Mouse (Mus musculus) stomach, postnatal 0 days (tissue): ENCODE measurements around the gene Ctps. TPM values are rescaled to one million over a fixed set of nuclear protein-coding genes. Genes with fewer than 3 reads are reported as not detected.

Source experiments
- ATAC-seq: fragments of 200-750 bp; cut with Nextera tagmentation; 2 replicates; pipeline ENCODE4 v1.8.0; 2017; ENCODE audit not compliant: low FRiP score, low TSS enrichment
- DNase-seq: peaks from one replicate; pipeline ENCODE4 v3.0.0-alpha.2; 2016; ENCODE audit warnings: low spot score
- H3K27ac ChIP-seq: fragments of 300-500 bp; sonication (generic); replicated peaks from 2 replicates; pipeline ENCODE4 v1.5.1; 2014; ENCODE audit warnings: mild to moderate bottlenecking, control low read depth
- H3K27me3 ChIP-seq: fragments of 300-500 bp; sonication (generic); 2 replicates; pipeline ENCODE4 v1.6.1; 2014; ENCODE audit warnings: low read length; ENCODE audit not compliant: control insufficient read depth, insufficient read depth
- H3K36me3 ChIP-seq: fragments of 300-500 bp; sonication (generic); 2 replicates; pipeline ENCODE4 v1.6.1; 2014; ENCODE audit warnings: low read length, mixed read lengths; ENCODE audit not compliant: control insufficient read depth, insufficient read depth
- H3K4me1 ChIP-seq: fragments of 300-500 bp; sonication (generic); replicated peaks from 2 replicates; pipeline ENCODE4 v1.6.1; 2014; ENCODE audit warnings: antibody characterized with exemption; ENCODE audit not compliant: control insufficient read depth, insufficient read depth
- H3K4me2 ChIP-seq: fragments of 300-500 bp; sonication (generic); replicated peaks from 2 replicates; pipeline ENCODE4 v1.6.1; 2014; ENCODE audit warnings: low read depth, mild to moderate bottlenecking, control low read depth, moderate library complexity
- H3K4me3 ChIP-seq: fragments of 300-500 bp; sonication (generic); 2 replicates; pipeline ENCODE4 v1.5.1; 2014; ENCODE audit warnings: low read depth, low read length, control low read depth
- H3K9ac ChIP-seq: fragments of 300-500 bp; sonication (generic); 2 replicates; pipeline ENCODE4 v1.6.1; 2014; ENCODE audit warnings: mild to moderate bottlenecking, low read length, control low read depth, mixed read lengths
- H3K9me3 ChIP-seq: fragments of 300-500 bp; sonication (generic); 2 replicates; pipeline ENCODE4 v1.6.1; 2016; ENCODE audit warnings: low read length; ENCODE audit not compliant: control insufficient read depth
- CTCF ChIP-seq: IDR thresholded peaks from 2 replicates; pipeline ENCODE4 v1.5.1; 2016; ENCODE audit warnings: antibody characterized with exemption, low read depth, mild to moderate bottlenecking, moderate library complexity
- EP300 ChIP-seq: optimal IDR thresholded peaks from 2 replicates; pipeline ENCODE3; 2016; ENCODE audit warnings: antibody characterized with exemption
- WGBS: fragments of 180-500 bp; shearing (Covaris S2); extraction: QIAGEN DNeasy Blood & Tissue Kit; methylation state at CpG from one replicate; pipeline ENCODE4 v1.1.7; 2014; 5-methylcytosine and 5-hydroxymethylcytosine counted together
- polyA plus RNA-seq: library from polyadenylated mRNA; unstranded; fragments of >200 nt; fragmentation: Nextera tagmentation; extraction: Ambion mirVana; gene quantifications from 2 replicates; pipeline ENCODE4 v1.2.1, GENCODE M21; 2015

Gene Ctps
- polyA plus RNA-seq, 1 experiment from 2014 or later: 34.1 TPM

DNA sequence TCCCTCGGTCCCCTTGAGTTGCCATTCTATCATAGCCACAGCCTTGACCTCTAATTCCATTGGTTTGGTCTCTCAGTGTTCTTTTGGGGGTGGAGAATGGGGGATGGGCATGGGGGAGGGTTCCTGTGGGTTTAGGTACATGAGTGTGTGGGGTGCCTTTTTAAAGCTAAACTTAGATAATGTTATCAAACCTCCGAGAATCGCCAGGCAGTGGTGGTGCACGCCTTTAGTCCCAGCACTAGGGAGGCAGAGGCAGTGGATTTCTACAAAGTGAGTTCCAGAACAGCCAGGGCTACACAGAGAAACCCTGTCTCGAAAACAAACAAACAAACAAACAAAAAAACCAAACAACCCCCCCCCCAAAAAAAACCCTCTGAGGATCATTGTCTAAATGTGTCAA lies 10.8 kb upstream of the Ctps start:
- H3K9ac ChIP-seq: no peak overlapping the region
- ATAC-seq (no peak), DNase-seq (no peak)
- no peak overlapping the region for H3K27ac ChIP-seq
- WGBS: 67% methylated on average over 5 of the region's 5 CpGs
- no peaks in the 10 kb centered on the region for H3K27me3 ChIP-seq
- no peak overlapping the region for H3K4me2 ChIP-seq
- no peaks in the 10 kb centered on the region for H3K9me3 ChIP-seq
- TF ChIP-seq EP300: no peak
- TF ChIP-seq CTCF: no peak
- no peaks in the 10 kb centered on the region for H3K4me1 ChIP-seq
- no peak overlapping the region for H3K4me3 ChIP-seq
- H3K36me3 ChIP-seq: no peaks in the 10 kb centered on the region

DNA sequence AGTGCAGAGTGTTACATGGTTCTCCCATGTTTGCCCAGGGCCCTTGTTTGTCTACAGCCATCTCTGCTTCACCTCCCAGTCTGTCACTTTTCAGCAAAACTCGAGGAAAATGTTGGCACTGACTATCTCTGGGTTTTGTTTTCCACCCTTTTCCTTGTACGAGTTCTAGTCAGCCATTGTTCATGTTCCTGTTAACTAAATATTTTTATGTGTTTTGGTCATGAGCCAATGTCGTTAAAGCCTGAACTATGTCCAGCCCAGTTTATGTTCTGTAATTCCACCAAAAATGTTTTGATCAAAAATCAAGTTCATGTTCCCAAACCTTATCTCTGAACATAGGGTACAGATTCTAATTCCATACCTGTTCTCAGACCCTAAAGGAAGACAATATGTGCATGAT lies 1.6 kb upstream of the Ctps start:
- TF ChIP-seq CTCF: no peak
- no peak for TF ChIP-seq EP300
- DNase-seq (no peak), ATAC-seq (no peak)
- H3K4me3 ChIP-seq: no peak overlapping the region
- WGBS: 24% methylated on average over 3 of the region's 3 CpGs
- H3K4me1 ChIP-seq: peaks cover 7% of the 10 kb centered on the region; the same call in 1 of the 2 replicates
- H3K9me3 ChIP-seq: no peaks in the 10 kb centered on the region
- H3K9ac ChIP-seq: no peak overlapping the region
- H3K36me3 ChIP-seq: no peaks in the 10 kb centered on the region
- peak overlapping the region; percentile 49 for H3K27ac ChIP-seq
- H3K27me3 ChIP-seq: no peaks in the 10 kb centered on the region
- H3K4me2 ChIP-seq: no peak overlapping the region

DNA sequence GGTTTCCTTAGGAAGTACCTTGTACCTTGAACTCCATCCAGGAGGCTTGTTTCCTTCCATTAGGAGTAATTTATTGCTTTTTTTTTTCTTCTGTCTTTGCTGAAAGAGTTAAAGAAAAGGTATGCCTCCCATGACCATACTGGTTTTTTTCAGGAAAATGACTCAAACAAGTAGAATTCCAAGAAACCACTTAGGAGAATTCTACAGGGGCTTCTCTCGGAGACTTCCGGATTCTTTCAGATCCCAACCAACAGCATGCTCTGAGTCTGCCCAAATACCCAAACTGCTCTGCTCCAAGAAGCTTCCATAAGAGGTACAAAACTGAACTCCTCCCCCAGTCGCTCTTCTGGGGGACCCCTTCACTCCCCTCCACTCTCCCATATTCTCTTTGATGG lies 991 bp upstream of the Ctps start:
- no peaks in the 10 kb centered on the region for H3K9me3 ChIP-seq
- peaks cover 7% of the 10 kb centered on the region; the same call in 1 of the 2 replicates for H3K4me1 ChIP-seq
- no peak for DNase-seq
- H3K4me3 ChIP-seq: no peak overlapping the region
- no peak overlapping the region for H3K9ac ChIP-seq
- peak overlapping the region; percentile 95 for H3K27ac ChIP-seq
- H3K36me3 ChIP-seq: no peaks in the 10 kb centered on the region
- peak overlapping the region; percentile 93 for H3K4me2 ChIP-seq
- no peak for TF ChIP-seq CTCF
- TF ChIP-seq EP300: no peak
- WGBS: 57% methylated on average over 3 of the region's 3 CpGs
- no peak for ATAC-seq
- H3K27me3 ChIP-seq: no peaks in the 10 kb centered on the region

DNA sequence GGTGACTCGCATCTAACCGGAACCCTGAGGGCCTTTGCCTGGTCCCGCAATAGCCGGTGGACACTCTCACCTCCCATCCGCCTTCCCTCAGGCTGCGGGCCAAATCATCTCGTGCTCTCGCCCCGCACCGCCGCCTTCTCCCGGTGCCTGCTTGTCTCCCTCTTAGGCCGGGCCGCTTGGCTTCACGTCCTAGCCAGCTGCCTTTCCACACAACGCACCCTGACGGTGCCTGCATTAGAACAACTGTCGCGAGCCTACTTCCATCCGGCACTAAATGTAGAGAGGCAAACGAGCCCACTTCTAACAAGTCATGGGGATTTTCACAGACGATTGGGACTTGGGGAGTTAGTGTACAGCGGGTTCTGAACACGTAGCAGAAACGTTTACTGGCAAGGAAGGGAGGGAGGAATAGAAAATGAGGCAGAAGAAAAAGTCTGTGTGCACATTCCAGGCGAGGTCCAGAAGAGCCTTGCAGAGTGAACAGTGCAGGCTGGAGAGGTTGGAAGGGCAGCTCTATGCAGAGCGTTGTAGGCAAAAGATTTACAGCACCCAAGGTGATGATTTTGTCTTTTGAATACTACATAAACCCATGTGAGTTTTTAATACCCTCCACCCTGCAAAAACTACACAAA lies 478 bp upstream of the Ctps start:
- peaks cover 7% of the 10 kb centered on the region; the same call in 1 of the 2 replicates for H3K4me1 ChIP-seq
- peak overlapping the region; percentile 68 for H3K4me3 ChIP-seq
- H3K36me3 ChIP-seq: no peaks in the 10 kb centered on the region
- H3K4me2 ChIP-seq: peak overlapping the region; percentile 93
- TF ChIP-seq EP300 (no peak), CTCF (no peak)
- H3K27ac ChIP-seq: peak overlapping the region; percentile 95
- peak overlapping the region; percentile 83 for H3K9ac ChIP-seq
- H3K9me3 ChIP-seq: no peaks in the 10 kb centered on the region
- H3K27me3 ChIP-seq: no peaks in the 10 kb centered on the region
- ATAC-seq (peak; percentile 51), DNase-seq (no peak)
- WGBS: 2% methylated on average over 27 of the region's 27 CpGs

DNA sequence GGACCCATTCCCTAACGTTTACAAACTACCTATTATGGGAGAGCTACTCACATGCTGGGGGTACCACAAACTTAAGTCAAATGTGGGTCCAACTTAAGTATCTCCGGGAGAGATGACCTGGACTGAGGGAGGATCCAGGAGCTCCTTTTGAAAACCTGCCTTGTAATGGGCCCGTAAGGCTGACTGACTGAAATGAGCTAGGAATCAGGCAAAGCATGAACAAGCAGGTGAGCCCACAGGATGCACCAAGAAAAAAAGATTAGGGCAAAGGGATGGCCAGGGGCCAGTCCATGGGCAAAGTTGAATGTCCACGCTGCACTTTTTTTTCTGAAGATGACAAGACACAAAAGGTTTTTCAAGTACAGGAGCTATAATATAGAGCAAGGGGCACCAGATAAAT lies 1.1 kb downstream of the Ctps start:
- Histone ChIP-seq H3K36me3 (0 out of 2 replicates have a peak, but pooled peaks cover 4% of the 10 kb centered on the region), H3K27me3 (no peaks in the 10 kb centered on the region), H3K4me2 (peak overlapping the region; percentile 93), H3K4me3 (peak overlapping the region; percentile 68), H3K9me3 (no peaks in the 10 kb centered on the region), H3K9ac (peak overlapping the region; percentile 83), H3K27ac (no peak overlapping the region), H3K4me1 (peaks cover 7% of the 10 kb centered on the region; the same call in 1 of the 2 replicates)
- ATAC-seq: no peak
- no peak for DNase-seq
- WGBS: 5% methylated on average over 4 of the region's 4 CpGs
- no peak for TF ChIP-seq EP300
- no peak for TF ChIP-seq CTCF

DNA sequence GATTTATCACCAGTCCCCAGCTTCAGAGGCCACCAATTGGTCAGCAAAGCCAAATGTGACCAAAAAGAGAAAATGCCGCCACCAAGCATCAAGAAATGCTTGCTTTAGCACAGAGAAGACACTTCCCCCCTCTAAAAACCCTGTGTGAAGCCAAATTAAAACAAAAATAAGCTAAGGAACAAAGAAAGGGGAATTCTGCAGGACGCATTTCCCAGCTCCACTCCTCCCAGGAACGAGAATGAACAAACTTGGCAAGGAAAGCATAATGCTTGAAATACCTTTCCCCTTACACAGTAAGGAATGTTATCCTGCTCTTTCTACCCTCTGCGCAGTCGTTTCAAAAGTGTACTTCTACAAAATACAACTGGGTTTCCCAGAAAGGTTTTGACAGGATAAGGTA lies 2.1 kb downstream of the Ctps start:
- DNase-seq: no peak
- 11% methylated on average over 5 of the region's 5 CpGs for WGBS

More for the DNA sequence above, 2.1 kb downstream of the Ctps start:
- H3K4me3 ChIP-seq: no peak overlapping the region; the same call in 1 of the 2 replicates
- no peaks in the 10 kb centered on the region for H3K27me3 ChIP-seq
- H3K4me1 ChIP-seq: peaks cover 7% of the 10 kb centered on the region; the same call in 1 of the 2 replicates
- no peaks in the 10 kb centered on the region for H3K9me3 ChIP-seq
- 0 out of 2 replicates have a peak, but pooled peaks cover 7% of the 10 kb centered on the region for H3K36me3 ChIP-seq
- TF ChIP-seq EP300 (no peak), CTCF (no peak)
- peak overlapping the region; percentile 93 for H3K4me2 ChIP-seq
- ATAC-seq: no peak
- H3K27ac ChIP-seq: peak overlapping the region; percentile 37
- 0 out of 2 replicates have a peak overlapping the region, but pooled peaks have one; percentile 1 for H3K9ac ChIP-seq
